Mouse (Mus musculus) spleen, adult 2 months (tissue): ENCODE measurements around the gene Atp6v1f. TPM values are rescaled to one million over a fixed set of nuclear protein-coding genes. Genes with fewer than 3 reads are reported as not detected.
A peak's percentile ranks its signal among the peaks of the same experiment; 100 is the strongest.

Experiments used
- DNase-seq, 2 experiments: peaks; one replicate each; pipeline versions ENCODE4 v3.0.0 to v3.0.0-alpha.2; 2012 to 2021; ENCODE audit warnings: low spot score in 2 of 2, low read depth in 1 of 2
- H3K27ac ChIP-seq: fragments of 200-500 bp; 2 replicates; pipeline ENCODE4 v1.5.1; 2012; ENCODE audit warnings: low read length, inconsistent platforms; ENCODE audit not compliant: insufficient read depth
- H3K27me3 ChIP-seq: fragments of 200-500 bp; 2 replicates; pipeline ENCODE4 v1.6.1; 2012; ENCODE audit warnings: mild to moderate bottlenecking, moderate library complexity, low read length, inconsistent platforms; ENCODE audit not compliant: control insufficient read depth, insufficient read depth
- H3K36me3 ChIP-seq: fragments of 200-500 bp; 2 replicates; pipeline ENCODE4 v1.6.1; 2012; ENCODE audit warnings: mild to moderate bottlenecking, low read length, inconsistent platforms; ENCODE audit not compliant: control insufficient read depth, insufficient read depth
- H3K4me1 ChIP-seq: fragments of 200-500 bp; 2 replicates; pipeline ENCODE4 v1.6.1; 2011; ENCODE audit warnings: inconsistent platforms; ENCODE audit not compliant: control insufficient read depth, insufficient read depth, insufficient read length
- H3K4me3 ChIP-seq: fragments of 200-500 bp; 2 replicates; pipeline ENCODE4 v1.5.1; 2011; ENCODE audit warnings: mild to moderate bottlenecking, inconsistent platforms; ENCODE audit not compliant: insufficient read depth, insufficient read length; ENCODE audit errors: extremely low read depth
- CTCF ChIP-seq: fragments of 200-500 bp; IDR thresholded peaks from 2 replicates; pipeline ENCODE4 v1.5.1; 2011; ENCODE audit warnings: mild to moderate bottlenecking, inconsistent platforms; ENCODE audit not compliant: insufficient read depth, insufficient read length, insufficient replicate concordance; ENCODE audit errors: extremely low read depth
- POLR2A ChIP-seq: fragments of 200-500 bp; IDR thresholded peaks from 2 replicates; pipeline ENCODE4 v1.6.1; 2011; ENCODE audit warnings: low read depth, low read length, inconsistent platforms
- WGBS: fragments of 180-500 bp; shearing (Covaris S2); methylation state at CpG from one replicate; pipeline ENCODE4 v1.1.7; 2018; 5-methylcytosine and 5-hydroxymethylcytosine counted together
- polyA plus RNA-seq: library from polyadenylated mRNA; depleted of rRNA; stranded (reverse); fragments of >200 nt; gene quantifications from 2 replicates; pipeline ENCODE4 v1.2.3, GENCODE M21; 2012

Gene Atp6v1f
- polyA plus RNA-seq, 1 experiment = 182 TPM

- Histone ChIP-seq H3K27ac (no peak overlapping the region), H3K27me3 (peaks cover 14% of the 10 kb centered on the region), H3K36me3 (no peaks in the 10 kb centered on the region), H3K4me3 (no peak overlapping the region), H3K4me1 (peaks cover 5% of the 10 kb centered on the region)
- WGBS = 73% methylated on average over 5 of the region's 5 CpGs
- DNase-seq = no peak
- TF ChIP-seq CTCF (no peak), POLR2A (no peak)
These were observed 36.0 kb upstream of the Atp6v1f start for GRCm38 (mm10) chr6:29431473-29431872.

GRCm38 (mm10) chr6:29432156-29432555 is 35.4 kb upstream of the Atp6v1f start:
- Histone ChIP-seq H3K27ac (no peak overlapping the region), H3K4me3 (no peak overlapping the region), H3K36me3 (no peaks in the 10 kb centered on the region), H3K4me1 (peaks cover 5% of the 10 kb centered on the region), H3K27me3 (peaks cover 14% of the 10 kb centered on the region)
- WGBS = 55% methylated on average over 3 of the region's 3 CpGs
- TF ChIP-seq POLR2A (no peak), CTCF (no peak)
- no peak for DNase-seq

GRCm38 (mm10) chr6:29432676-29433037 is 34.9 kb upstream of the Atp6v1f start:
- Histone ChIP-seq H3K36me3 (no peaks in the 10 kb centered on the region), H3K4me3 (no peak overlapping the region), H3K27me3 (peaks cover 14% of the 10 kb centered on the region), H3K27ac (no peak overlapping the region), H3K4me1 (peaks cover 5% of the 10 kb centered on the region)
- no peak for TF ChIP-seq CTCF
- no peak for TF ChIP-seq POLR2A
- DNase-seq = no peak

GRCm38 (mm10) chr6:29433038-29433803 is 34.3 kb upstream of the Atp6v1f start, which contains the start of gene Flnc:
Flnc (plus strand) TSS chr6:29433256.
- WGBS = 4% methylated on average over 69 of the region's 77 CpGs
- Histone ChIP-seq H3K4me3 (peak within 1 kb of the TSS; percentile 37; the same call in 1 of the 2 replicates), H3K27me3 (peaks cover 14% of the 10 kb centered on the region), H3K36me3 (no peaks in the 10 kb centered on the region), H3K4me1 (peaks cover 5% of the 10 kb centered on the region), H3K27ac (no peak within 1 kb of the TSS)
- no peak for DNase-seq
- TF ChIP-seq CTCF = no peak
- no peak for TF ChIP-seq POLR2A

GRCm38 (mm10) chr6:29433804-29434795 is 33.4 kb upstream of the Atp6v1f start:
- Histone ChIP-seq H3K4me3 (0 out of 2 replicates have a peak overlapping the region, but pooled peaks have one; percentile 37), H3K27me3 (peaks cover 14% of the 10 kb centered on the region)
- no peak for DNase-seq

GRCm38 (mm10) chr6:29434911-29435691 is 32.4 kb upstream of the Atp6v1f start:
- peaks cover 5% of the 10 kb centered on the region for H3K4me1 ChIP-seq
- no peak overlapping the region for H3K4me3 ChIP-seq
- 22% methylated on average over 12 of the region's 13 CpGs for WGBS
- no peaks in the 10 kb centered on the region for H3K36me3 ChIP-seq
- TF ChIP-seq POLR2A = no peak
- no peak for TF ChIP-seq CTCF
- DNase-seq = no peak
- peaks cover 14% of the 10 kb centered on the region for H3K27me3 ChIP-seq
- H3K27ac ChIP-seq = no peak overlapping the region

More at GRCm38 (mm10) chr6:29433804-29434795, 33.4 kb upstream of the Atp6v1f start:
- no peak overlapping the region for H3K27ac ChIP-seq
- 16% methylated on average over 27 of the region's 27 CpGs for WGBS
- no peak for TF ChIP-seq POLR2A
- TF ChIP-seq CTCF = no peak
- peaks cover 5% of the 10 kb centered on the region for H3K4me1 ChIP-seq
- no peaks in the 10 kb centered on the region for H3K36me3 ChIP-seq
